Mouse (Mus musculus): ENCODE measurements at regions not wholly inside any gene's neighbourhood (a gene's known extent, or its start where the extent isn't known, plus 50 kb on each side); places are given as distances from the start of the nearest gene placed in this dataset.

DNA sequence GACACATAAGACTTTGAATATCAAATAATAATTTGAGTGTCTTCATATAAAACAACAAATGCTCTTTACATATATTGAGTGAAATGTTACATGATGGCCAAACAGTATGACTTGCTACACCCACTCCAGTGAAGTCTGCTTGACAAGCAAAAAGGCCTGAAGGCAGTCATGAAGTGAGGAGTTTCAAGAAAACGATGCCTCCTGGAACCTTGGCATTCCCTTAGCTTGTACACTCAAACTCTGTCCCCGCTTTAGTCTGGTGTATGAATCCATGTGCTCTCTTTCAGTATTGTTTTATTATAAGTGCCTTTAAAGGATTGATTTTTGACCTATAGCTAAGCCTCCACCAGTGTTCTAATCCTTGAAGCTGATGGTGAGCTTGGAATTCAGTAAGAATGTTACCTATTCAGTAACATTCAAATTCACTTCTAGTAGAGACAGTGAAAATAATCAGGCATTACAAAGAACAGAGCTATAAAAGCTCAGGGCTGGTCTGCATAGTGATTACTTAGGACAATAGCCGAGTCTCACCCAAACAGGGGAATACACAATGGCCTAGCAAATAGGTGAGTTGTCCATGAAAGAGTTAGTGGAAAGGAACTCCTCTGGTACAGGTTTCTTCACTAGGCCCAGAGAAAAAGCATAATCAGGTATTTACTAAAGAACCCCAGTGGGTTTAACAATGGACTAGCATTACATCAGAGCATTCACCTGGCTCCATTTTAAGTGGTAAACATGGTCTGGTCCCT lies 1101.5 kb downstream of the Tecrl start:
- no peak for TF ChIP-seq POLR2A (IDR thresholded peaks at IDR 0.05; ENCODE audit: low read depth, low read length)
- TF ChIP-seq EP300 (IDR thresholded peaks at IDR 0.05; ENCODE audit: low read length) = no peak
- TF ChIP-seq CTCF (conservative IDR thresholded peaks at IDR 0.05 in 1 of 2, IDR thresholded peaks at IDR 0.05 in 1 of 2; ENCODE audit: low read depth in 2 of 2, low read length in 2 of 2) = no peak
- no peak for TF ChIP-seq TBP (conservative IDR thresholded peaks at IDR 0.05; ENCODE audit: low read depth, low read length)
- no peak for TF ChIP-seq HCFC1 (IDR thresholded peaks at IDR 0.05; ENCODE audit: low read depth, low read length)
- TF ChIP-seq MAZ (IDR thresholded peaks at IDR 0.05; ENCODE audit: low read depth, low read length) = no peak
- no peak for TF ChIP-seq USF2 (conservative IDR thresholded peaks at IDR 0.05; ENCODE audit: low read depth, low read length)
- no peak for TF ChIP-seq TCF12 (IDR thresholded peaks at IDR 0.05; ENCODE audit: low read depth, low read length)
- TF ChIP-seq ELF1 (IDR thresholded peaks at IDR 0.05; ENCODE audit: low read depth, low read length) = no peak
